Comparison of ENCODE assay signal across 9 mouse cellular contexts in the genomic region with DNA sequence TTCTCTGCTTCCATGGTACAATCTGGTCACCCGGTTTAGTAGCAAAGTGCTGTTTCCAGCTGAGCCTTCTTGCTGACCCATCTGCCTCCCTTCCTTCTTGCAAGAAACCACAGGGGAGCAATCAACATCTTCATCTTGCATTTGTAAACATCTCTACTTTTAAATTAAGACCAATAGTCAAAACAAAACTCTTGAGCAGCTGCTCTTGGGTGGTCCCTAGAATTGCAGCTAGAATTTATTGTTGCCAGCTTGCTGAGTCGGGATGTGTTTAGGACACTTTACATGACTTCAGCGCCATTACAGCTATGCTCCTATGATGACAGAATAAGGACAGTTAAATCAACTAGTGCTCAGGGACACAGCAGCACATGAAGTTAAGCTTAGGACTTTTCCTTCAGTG.
"Had no signal": no experiment of that assay in that cellular context is flagged by ENCODE, and none has a peak within 500 bp of the region (broad histone marks: within the 10 kb centered on the region; RNA-seq: fewer than 3 reads in every experiment).

No protein-coding gene starts in this region.

- H3K9ac ChIP-seq: limb, embryonic 13.5 days; liver, embryonic 14.5 days; midbrain, embryonic 13.5 days; stomach, embryonic 15.5 days had no signal

- H3K9me3 ChIP-seq: limb, embryonic 13.5 days; midbrain, embryonic 13.5 days; stomach, embryonic 15.5 days had no signal

- H3K27ac ChIP-seq: limb, embryonic 13.5 days; liver, embryonic 14.5 days; midbrain, embryonic 13.5 days; stomach, embryonic 15.5 days had no signal

- H3K36me3 ChIP-seq: limb, embryonic 13.5 days; midbrain, embryonic 13.5 days; stomach, embryonic 15.5 days had no signal

- H3K4me3 ChIP-seq: limb, embryonic 13.5 days; midbrain, embryonic 13.5 days; stomach, embryonic 15.5 days had no signal

- H3K4me2 ChIP-seq: limb, embryonic 13.5 days; midbrain, embryonic 13.5 days; stomach, embryonic 15.5 days had no signal

- ATAC-seq: intestine, embryonic 16.5 days; midbrain, embryonic 13.5 days had no signal

- DNase-seq: left cerebral cortex, postnatal 4 days; lung, adult 18-20 months; right cerebral cortex, postnatal 14 days; thymus, postnatal 4 days had no signal

- H3K27me3 ChIP-seq: limb, embryonic 13.5 days; midbrain, embryonic 13.5 days; stomach, embryonic 15.5 days had no signal

- H3K4me1 ChIP-seq: midbrain, embryonic 13.5 days; stomach, embryonic 15.5 days had no signal
